Mouse (Mus musculus) testis, adult 2 months (tissue): ENCODE results near the gene Grik5. TPM values are rescaled to one million over a fixed set of nuclear protein-coding genes. Genes with fewer than 3 reads are reported as not detected.

Experiments used
- H3K27ac ChIP-seq: fragments of 200-500 bp; 2 replicates; pipeline ENCODE4 v1.5.1; 2012; ENCODE audit warnings: low read depth, low read length; ENCODE audit not compliant: control insufficient read depth, insufficient read depth
- H3K27me3 ChIP-seq: fragments of 200-500 bp; 2 replicates; pipeline ENCODE4 v1.6.1; 2012; ENCODE audit warnings: mild to moderate bottlenecking, low read length, moderate library complexity; ENCODE audit not compliant: control insufficient read depth, insufficient read depth
- H3K36me3 ChIP-seq: fragments of 200-500 bp; 2 replicates; pipeline ENCODE4 v1.6.1; 2012; ENCODE audit warnings: mild to moderate bottlenecking, low read length; ENCODE audit not compliant: control insufficient read depth, insufficient read depth
- H3K4me1 ChIP-seq: fragments of 200-500 bp; 2 replicates; pipeline ENCODE4 v1.6.1; 2012; ENCODE audit warnings: low read length; ENCODE audit not compliant: control insufficient read depth, insufficient read depth
- H3K4me3 ChIP-seq: fragments of 200-500 bp; 2 replicates; pipeline ENCODE4 v1.5.1; 2012; ENCODE audit warnings: low read depth, mild to moderate bottlenecking, low read length, moderate library complexity, mixed read lengths; ENCODE audit not compliant: control insufficient read depth
- CTCF ChIP-seq: fragments of 200-500 bp; IDR thresholded peaks from 2 replicates; pipeline ENCODE4 v1.5.1; 2012; ENCODE audit warnings: low read depth, mild to moderate bottlenecking, inconsistent platforms, low read length, moderate library complexity; ENCODE audit not compliant: control insufficient read depth, insufficient read depth, insufficient replicate concordance
- POLR2A ChIP-seq: fragments of 200-500 bp; IDR thresholded peaks from 2 replicates; pipeline ENCODE4 v1.6.1; 2012; ENCODE audit warnings: low read depth, mild to moderate bottlenecking, inconsistent platforms, low read length, moderate library complexity; ENCODE audit not compliant: control insufficient read depth
- polyA plus RNA-seq: library from polyadenylated mRNA; depleted of rRNA; stranded (reverse); fragments of >200 nt; gene quantifications from 2 replicates; pipeline ENCODE4 v1.2.3, GENCODE M21; 2012

Grik5 gene
- polyA plus RNA-seq, 1 experiment, result 83.7 TPM

GRCm38 (mm10) chr7:25109355-25109754 lies 37.2 kb upstream of the Grik5 start:
- Histone ChIP-seq H3K36me3 (no peaks in the 10 kb centered on the region), H3K27ac (no peak overlapping the region), H3K4me1 (peaks cover 14% of the 10 kb centered on the region), H3K27me3 (no peaks in the 10 kb centered on the region), H3K4me3 (no peak overlapping the region)
- TF ChIP-seq POLR2A (no peak), CTCF (no peak)

- Histone ChIP-seq H3K27me3 (no peaks in the 10 kb centered on the region), H3K27ac (no peak overlapping the region), H3K4me3 (no peak overlapping the region), H3K4me1 (peaks cover 14% of the 10 kb centered on the region), H3K36me3 (no peaks in the 10 kb centered on the region)
- TF ChIP-seq POLR2A (no peak), CTCF (no peak)
Measured at GRCm38 (mm10) chr7:25106790-25107502, 34.8 kb upstream of the Grik5 start.

GRCm38 (mm10) chr7:25105411-25106160 lies 33.4 kb upstream of the Grik5 start:
- TF ChIP-seq CTCF, result peak; percentile 63; the same call in 1 of the 2 replicates
- no peak for TF ChIP-seq POLR2A
- H3K4me1 ChIP-seq, result peaks cover 12% of the 10 kb centered on the region

GRCm38 (mm10) chr7:25099581-25099980 lies 27.4 kb upstream of the Grik5 start:
- no peak for TF ChIP-seq POLR2A
- TF ChIP-seq CTCF, result peak; percentile 4; the same call in 1 of the 2 replicates
- H3K27me3 ChIP-seq, result no peaks in the 10 kb centered on the region
- H3K36me3 ChIP-seq, result no peaks in the 10 kb centered on the region; the same call in 1 of the 2 replicates
- H3K27ac ChIP-seq, result peak overlapping the region; percentile 89
- no peak overlapping the region for H3K4me3 ChIP-seq
- peaks cover 21% of the 10 kb centered on the region for H3K4me1 ChIP-seq

More at GRCm38 (mm10) chr7:25105411-25106160, 33.4 kb upstream of the Grik5 start:
- Histone ChIP-seq H3K27ac (no peak overlapping the region), H3K27me3 (no peaks in the 10 kb centered on the region), H3K36me3 (no peaks in the 10 kb centered on the region), H3K4me3 (no peak overlapping the region)

GRCm38 (mm10) chr7:25098169-25098568 lies 26.0 kb upstream of the Grik5 start:
- no peaks in the 10 kb centered on the region; the same call in 1 of the 2 replicates for H3K36me3 ChIP-seq
- H3K27ac ChIP-seq, result peak overlapping the region; percentile 0
- TF ChIP-seq POLR2A (no peak), CTCF (no peak)
- H3K4me3 ChIP-seq, result peak overlapping the region; percentile 66
- H3K4me1 ChIP-seq, result peaks cover 21% of the 10 kb centered on the region
- H3K27me3 ChIP-seq, result no peaks in the 10 kb centered on the region

GRCm38 (mm10) chr7:25089875-25090274 lies 17.7 kb upstream of the Grik5 start:
- H3K4me3 ChIP-seq, result no peak overlapping the region
- H3K27me3 ChIP-seq, result no peaks in the 10 kb centered on the region
- no peak overlapping the region for H3K27ac ChIP-seq
- no peaks in the 10 kb centered on the region; the same call in 1 of the 2 replicates for H3K36me3 ChIP-seq
- peaks cover 18% of the 10 kb centered on the region for H3K4me1 ChIP-seq
- TF ChIP-seq CTCF, result no peak
- no peak for TF ChIP-seq POLR2A

- no peak for TF ChIP-seq POLR2A
- TF ChIP-seq CTCF, result no peak
- Histone ChIP-seq H3K27ac (no peak overlapping the region), H3K4me1 (peaks cover 18% of the 10 kb centered on the region), H3K27me3 (no peaks in the 10 kb centered on the region), H3K36me3 (no peaks in the 10 kb centered on the region), H3K4me3 (peak overlapping the region; percentile 48)
Measured at GRCm38 (mm10) chr7:25088968-25089367, 16.8 kb upstream of the Grik5 start.
